Mouse (Mus musculus): Measurements from ENCODE around the gene Dnmt3a.
A peak's percentile ranks its signal among the peaks of the same experiment; 100 is the strongest.

Dnmt3a gene

DNA sequence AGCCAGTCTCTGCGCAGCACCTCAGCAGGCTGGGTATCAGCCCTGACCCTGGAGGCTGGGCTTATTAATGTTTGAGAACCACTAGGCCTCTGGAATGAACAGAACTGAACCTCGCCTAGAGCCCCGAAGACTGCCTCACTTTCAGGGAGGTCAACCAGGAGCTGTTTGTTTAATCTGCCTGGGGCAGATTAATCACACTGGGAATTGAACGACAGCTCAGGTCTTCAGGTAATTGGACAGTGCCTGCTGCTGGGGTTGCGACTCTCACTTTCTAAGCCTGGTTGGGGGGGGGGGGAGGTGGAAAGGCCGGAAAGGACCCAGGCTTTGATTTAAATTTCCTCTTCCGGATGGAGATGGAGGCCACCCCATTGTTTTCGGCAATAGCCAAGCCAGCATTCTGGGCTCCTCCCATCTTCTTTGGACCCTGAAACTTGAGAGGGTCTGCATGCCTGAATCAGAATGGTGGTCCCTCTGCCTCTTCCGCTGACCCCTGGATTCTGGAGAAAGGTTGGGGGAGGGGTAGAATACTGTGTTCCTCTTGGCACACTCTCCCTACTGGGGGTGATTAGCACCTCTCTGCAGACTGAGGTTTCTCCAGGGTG, 79.2 kb downstream of the Dnmt3a start:
- no peak for DNase-seq

DNA sequence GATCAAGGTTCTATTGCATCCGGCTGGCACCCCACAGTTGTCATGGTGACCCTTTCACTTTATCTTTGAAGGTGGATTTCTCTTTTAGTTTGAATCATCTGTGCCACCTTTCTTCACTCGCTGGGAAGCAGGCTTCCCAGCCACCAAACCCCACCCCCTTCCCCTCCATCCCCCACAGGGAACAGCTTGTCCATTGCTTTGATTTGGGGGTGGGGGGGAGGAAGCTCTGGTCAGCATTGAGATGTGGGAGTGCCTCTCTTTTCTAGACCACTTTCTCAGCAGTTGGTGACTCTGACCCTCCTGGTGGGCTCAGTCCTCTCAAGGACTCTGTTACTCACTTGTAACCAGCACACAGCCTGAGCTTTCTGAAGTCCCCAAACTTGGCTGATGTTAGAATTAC, 80.8 kb downstream of the Dnmt3a start:
- no peak for DNase-seq

DNA sequence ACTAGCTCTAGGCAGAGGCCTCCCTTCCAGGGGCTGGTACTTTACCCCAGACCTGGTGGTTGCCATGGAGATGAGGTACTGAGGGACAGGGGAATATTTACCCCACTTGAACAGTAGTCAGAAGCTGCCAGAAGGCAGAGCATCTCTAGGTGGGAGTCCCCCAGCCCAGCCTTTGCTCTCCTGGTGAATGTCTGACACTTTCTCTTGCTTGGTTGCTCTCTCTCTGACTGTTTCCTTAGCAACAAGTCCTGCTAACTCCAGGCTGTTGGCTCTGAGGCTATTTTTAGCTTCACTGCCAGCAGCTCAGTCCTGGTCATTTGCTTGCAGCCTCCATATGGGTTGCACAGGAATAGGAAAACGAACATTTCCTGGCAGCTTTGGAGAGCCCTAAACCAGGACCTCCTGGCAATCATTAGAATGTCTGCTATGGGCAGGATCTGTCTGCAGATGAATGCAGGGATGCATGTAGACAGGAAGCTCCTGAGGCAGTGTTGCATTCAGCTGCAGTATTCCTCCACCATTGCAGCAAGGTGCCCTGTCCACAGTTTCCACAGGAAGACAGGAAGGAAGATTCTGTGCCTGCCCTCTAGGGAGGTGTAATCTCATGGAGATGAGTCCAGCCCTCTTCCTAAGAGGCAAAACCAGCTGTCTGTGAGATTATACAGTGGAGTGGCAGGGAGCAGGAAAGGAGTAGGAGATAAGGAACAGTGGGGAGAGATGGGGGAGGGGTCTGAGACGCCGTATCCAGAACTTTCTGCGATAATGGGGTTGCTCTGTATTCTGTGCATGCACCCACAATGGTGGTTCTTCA, 81.9 kb downstream of the Dnmt3a start:
- DNase-seq, result peak; percentile 66 to 73

GRCm38 (mm10) chr12:3889875-3890635, 84.2 kb downstream of the Dnmt3a start:
- DNase-seq, result peak; percentile 90 to 92

- no peak for DNase-seq
Observed at GRCm38 (mm10) chr12:3890753-3891751, 85.2 kb downstream of the Dnmt3a start.

DNA sequence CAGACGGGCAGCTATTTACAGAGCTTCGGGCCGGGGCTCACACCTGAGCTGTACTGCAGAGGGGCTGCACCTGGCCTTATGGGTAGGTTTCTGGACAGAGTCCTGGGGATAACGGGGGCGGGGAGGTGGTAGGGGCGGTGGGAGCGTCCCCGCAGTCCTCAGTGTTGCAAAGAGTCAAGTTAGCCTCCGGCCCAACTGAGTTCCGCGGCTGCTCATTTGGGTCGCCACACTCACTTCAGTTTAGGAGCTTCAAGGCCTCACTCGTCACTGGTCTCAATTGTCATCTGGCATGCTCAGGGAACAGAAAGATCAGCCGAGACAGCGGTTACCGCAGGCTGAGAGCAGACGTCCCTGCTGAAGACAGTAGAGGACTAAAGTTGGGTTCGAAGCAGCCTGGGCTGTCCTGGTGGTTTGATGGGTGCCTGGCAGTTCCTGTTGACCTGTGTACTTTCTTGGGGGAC, 86.0 kb downstream of the Dnmt3a start:
- DNase-seq, result no peak

- no peak for DNase-seq
Observed at GRCm38 (mm10) chr12:3892240-3893059, 86.6 kb downstream of the Dnmt3a start.

GRCm38 (mm10) chr12:3893335-3893734, 87.5 kb downstream of the Dnmt3a start:
- no peak for DNase-seq

DNA sequence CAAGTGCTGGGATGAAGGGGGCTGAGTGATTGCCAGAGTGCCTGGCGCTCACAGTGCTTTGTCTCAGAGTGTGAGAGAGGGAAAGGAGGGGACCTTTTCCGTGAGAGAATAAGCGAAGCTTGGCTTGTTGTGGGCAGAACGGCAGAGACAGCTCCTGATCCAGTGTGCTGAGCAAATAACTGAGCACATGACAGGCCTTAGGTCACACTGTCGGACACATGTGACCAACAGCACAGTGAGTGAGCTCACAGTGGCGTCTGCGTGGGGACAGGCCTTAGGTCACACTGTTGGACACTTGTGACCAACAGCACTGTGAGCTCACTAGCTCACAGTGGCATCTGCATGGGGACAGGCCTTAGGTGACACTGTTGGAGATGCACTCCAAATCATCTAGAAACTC, 88.7 kb downstream of the Dnmt3a start:
- DNase-seq, result no peak

DNA sequence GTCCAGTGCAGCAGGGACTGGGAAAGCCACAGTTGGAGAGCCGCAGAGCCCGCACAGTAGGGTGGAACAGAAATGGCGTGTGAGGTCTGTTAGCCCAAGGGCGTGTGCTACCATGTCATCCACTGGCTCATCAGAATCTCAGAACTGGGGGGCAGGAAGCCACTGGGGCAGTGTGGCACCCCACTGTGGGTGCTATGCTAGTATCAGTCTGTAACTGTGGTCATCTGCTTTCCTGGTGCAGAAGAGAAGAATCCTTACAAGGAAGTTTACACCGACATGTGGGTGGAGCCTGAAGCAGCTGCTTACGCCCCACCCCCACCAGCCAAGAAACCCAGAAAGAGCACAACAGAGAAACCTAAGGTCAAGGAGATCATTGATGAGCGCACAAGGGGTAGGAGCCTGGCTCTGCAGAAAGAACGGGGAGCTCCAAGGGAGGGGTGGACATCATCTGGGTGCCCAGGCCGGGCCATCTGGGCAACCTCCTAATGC, 91.3 kb downstream of the Dnmt3a start:
- no peak for DNase-seq

- DNase-seq, result no peak
Observed at GRCm38 (mm10) chr12:3898811-3899210, 93.0 kb downstream of the Dnmt3a start.

DNA sequence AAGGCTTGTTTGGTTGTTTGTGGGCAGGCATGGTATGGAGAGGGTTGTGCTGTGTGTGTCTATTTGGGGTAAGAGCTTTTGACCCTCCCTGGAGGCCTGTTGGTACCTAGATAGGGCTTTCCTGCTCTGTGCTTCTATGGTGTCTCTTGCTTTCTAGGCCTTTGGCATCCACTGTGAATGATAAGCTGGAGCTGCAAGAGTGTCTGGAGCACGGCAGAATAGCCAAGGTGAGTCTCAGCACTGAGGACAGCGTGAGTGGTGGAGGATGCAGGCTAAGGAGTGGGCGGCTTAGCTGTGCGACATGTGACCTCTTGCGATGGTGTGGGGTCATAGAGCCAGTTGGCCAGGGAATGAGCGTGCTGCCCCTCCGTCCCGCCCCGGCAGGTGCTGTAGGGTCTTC, 99.6 kb downstream of the Dnmt3a start:
- DNase-seq, result no peak

DNA sequence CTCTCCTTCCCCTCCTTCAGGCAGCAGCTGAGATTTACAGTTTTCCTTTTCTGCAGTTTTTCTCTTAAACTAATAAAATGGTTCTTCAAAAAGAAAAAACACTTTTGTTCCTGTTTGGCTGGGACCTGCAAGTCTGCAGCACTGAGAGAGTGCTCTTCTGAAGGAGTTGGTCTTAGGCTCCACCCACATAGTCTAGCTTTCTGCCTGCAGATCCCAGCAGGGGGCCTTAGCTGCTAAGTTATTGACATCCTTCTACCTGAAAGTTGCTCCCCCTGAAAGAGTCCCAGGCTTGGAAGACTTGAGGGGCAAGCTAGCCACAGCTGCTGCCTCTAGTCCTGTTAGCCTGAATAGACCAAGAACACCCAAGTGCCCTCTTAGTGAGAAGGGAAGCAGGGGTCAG, 100.5 kb downstream of the Dnmt3a start:
- DNase-seq, result no peak

- no peak for DNase-seq
Observed at GRCm38 (mm10) chr12:3907008-3907407, 101.2 kb downstream of the Dnmt3a start.

DNA sequence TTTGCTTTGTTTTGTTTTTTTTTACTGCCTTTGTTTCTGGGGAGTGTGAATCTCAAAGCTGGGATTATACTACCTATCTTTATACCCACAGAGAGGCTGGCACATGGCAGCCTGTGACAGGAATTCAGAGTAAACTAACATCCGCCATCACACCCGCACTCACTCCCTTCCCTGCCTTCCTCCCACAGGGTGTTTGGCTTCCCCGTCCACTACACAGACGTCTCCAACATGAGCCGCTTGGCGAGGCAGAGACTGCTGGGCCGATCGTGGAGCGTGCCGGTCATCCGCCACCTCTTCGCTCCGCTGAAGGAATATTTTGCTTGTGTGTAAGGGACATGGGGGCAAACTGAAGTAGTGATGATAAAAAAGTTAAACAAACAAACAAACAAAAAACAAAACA, 101.6 kb downstream of the Dnmt3a start:
- no peak for DNase-seq

DNA sequence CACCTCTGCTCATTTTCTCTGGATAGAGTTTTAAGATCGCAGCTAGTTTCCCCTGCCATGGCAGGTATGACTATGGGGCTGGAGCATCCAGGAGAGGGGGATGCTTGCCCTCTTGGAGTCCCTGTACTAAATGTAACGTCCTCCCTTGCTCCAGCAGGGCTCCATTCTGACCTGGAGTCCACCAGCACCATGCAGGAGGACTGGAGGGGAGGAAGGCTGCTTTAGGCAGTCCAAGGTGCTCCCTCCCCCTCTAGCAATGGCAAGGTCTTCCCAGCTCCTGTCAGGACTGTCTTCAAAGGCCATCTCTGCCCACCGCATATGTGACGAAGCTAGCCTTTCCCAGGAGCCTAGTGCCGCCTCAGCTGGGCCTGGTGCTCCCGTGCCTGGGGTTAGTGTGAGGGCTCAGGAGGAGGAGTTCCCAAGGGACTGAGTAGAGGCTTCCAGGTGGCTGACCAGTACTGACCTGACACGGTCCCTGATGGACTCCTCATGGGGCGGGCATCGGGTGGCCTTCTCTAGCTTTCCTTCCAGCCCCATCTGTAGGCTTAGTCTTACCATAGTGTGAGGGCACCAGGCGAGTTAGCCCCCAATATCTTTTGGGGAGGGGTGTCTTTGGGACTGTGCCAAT, 104.8 kb downstream of the Dnmt3a start:
- DNase-seq, result no peak

DNA sequence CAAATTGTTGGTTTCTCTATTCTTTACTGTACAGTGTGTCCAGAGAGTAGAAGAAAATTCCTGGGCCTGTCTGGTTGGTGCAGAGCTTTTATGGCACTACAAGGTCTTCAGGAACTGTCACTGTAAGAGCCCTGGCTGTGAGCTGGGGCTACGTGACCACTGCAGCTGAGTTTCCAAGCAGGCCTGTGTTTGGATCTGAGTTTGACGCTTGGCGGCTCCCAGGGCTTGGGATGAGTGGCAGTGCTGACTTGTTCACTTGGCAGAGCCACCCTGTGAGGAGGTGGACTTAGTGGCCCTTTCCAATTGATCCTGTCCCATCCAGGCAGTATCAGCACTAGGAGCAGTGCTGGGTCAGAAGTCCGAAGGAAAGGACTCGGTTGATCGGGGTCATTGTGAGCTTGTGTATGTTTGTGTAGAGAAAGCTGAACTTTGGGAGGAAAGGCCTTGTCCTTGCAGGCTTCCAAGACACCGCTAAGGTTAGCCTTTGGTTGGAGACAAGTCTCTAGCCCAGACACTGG, 106.1 kb downstream of the Dnmt3a start:
- no peak for DNase-seq

- no peak for DNase-seq
Observed at GRCm38 (mm10) chr12:3915852-3916251, 110.0 kb downstream of the Dnmt3a start.

- DNase-seq, result no peak
Observed at GRCm38 (mm10) chr12:3917668-3918341, 112.0 kb downstream of the Dnmt3a start.

DNA sequence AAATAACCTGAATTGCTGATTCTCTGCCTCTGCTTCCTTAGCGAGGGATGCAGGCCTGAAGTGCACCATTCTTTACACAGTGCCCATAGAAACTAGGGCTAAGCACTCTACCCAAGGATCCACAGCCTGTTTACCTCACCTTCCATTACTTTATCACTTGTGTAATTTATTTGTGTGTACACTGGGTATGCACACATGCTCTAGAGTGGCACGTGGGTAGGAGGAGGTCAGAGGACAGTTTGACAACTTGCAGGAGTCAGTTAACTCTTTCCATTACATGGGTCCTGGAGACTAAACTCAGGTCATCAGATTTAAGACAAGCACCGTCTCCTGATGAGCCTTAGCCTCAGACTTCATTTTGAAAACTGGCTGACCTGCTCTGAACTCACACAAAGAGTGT, 112.8 kb downstream of the Dnmt3a start:
- DNase-seq, result no peak
